Mouse (Mus musculus) megakaryocyte, embryonic 14.5 days (primary cell): ENCODE results near the gene Parp9.

Experiments used
- FLI1 ChIP-seq: IDR thresholded peaks from 2 replicates; pipeline ENCODE4 v1.6.1; 2012; ENCODE audit warnings: low read length, inconsistent platforms, mixed read lengths
- GATA1 ChIP-seq: IDR thresholded peaks from 3 replicates; pipeline ENCODE4 v1.6.1; 2012; ENCODE audit warnings: mixed read lengths, low read length, inconsistent platforms, borderline replicate concordance

DNA sequence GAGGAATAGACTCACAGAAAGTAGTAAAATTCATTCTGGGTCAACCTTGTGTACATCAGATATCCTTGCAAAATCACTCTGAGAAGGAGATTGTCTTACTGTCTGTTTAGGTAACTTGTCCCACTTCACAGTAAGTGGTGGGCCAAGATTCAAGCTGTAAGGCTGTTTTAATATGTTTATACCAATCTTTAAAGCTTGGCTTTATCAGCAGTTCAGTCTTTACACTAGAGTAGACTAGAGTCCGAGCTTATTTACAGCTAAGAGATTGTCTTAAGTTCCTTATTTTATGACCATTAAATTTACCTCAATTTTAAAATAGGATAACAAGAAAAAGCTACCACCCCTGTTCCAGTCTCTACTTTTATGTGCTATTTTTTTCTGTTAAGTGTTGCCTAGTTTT, 49.7 kb downstream of the Parp9 start:
- TF ChIP-seq GATA1 (no peak), FLI1 (no peak)
